Mouse (Mus musculus) mouse embryonic stem cell (cell line): Measurements from ENCODE around the gene Plcb1.

Source experiments
- in situ Hi-C, 2 experiments: fragments of 300-500 bp; cut with MboI; formaldehyde crosslinking; loops; 1 replicate in 1 of 2; 3 replicates in 1 of 2; pipeline ENCODE4 v1.14.3; 2019 to 2020; ENCODE audit warnings: low sequenced_read_pairs in 2 of 2, low pct_unique_long_range_greater_than_20kb in 1 of 2, mixed read lengths in 1 of 2; ENCODE audit not compliant: unreplicated experiment in 1 of 2

Plcb1 gene

GRCm38 (mm10) chr2:134827778-134828487 lies 42.1 kb downstream of the Plcb1 start:
- in situ Hi-C loops, result no loop called here

GRCm38 (mm10) chr2:134831861-134832260 lies 46.0 kb downstream of the Plcb1 start:
- in situ Hi-C loops, result no loop called here

GRCm38 (mm10) chr2:134836097-134836496 lies 50.2 kb downstream of the Plcb1 start:
- in situ Hi-C loops, result no loop called here

- in situ Hi-C loops, result no loop called here
Observed at GRCm38 (mm10) chr2:134838185-134838584, 52.3 kb downstream of the Plcb1 start.

GRCm38 (mm10) chr2:134838888-134839287 lies 53.0 kb downstream of the Plcb1 start:
- in situ Hi-C loops, result no loop called here

GRCm38 (mm10) chr2:134842883-134843282 lies 57.0 kb downstream of the Plcb1 start:
- in situ Hi-C loops, result no loop called here

GRCm38 (mm10) chr2:134844391-134845238 lies 58.7 kb downstream of the Plcb1 start:
- in situ Hi-C loops, result no loop called here

- in situ Hi-C loops, result no loop called here
Observed at GRCm38 (mm10) chr2:134845239-134845738, 59.4 kb downstream of the Plcb1 start.

GRCm38 (mm10) chr2:134846555-134846954 lies 60.7 kb downstream of the Plcb1 start:
- in situ Hi-C loops, result no loop called here

GRCm38 (mm10) chr2:134851189-134852171 lies 65.6 kb downstream of the Plcb1 start:
- in situ Hi-C loops, result no loop called here

GRCm38 (mm10) chr2:134856239-134856638 lies 70.4 kb downstream of the Plcb1 start:
- in situ Hi-C loops, result no loop called here

GRCm38 (mm10) chr2:134856691-134857090 lies 70.8 kb downstream of the Plcb1 start:
- in situ Hi-C loops, result no loop called here

GRCm38 (mm10) chr2:134864985-134865645 lies 79.2 kb downstream of the Plcb1 start:
- in situ Hi-C loops, result no loop called here

GRCm38 (mm10) chr2:134867381-134867780 lies 81.5 kb downstream of the Plcb1 start:
- in situ Hi-C loops, result no loop called here

- in situ Hi-C loops, result no loop called here
Observed at GRCm38 (mm10) chr2:134871692-134872489, 86.0 kb downstream of the Plcb1 start.

GRCm38 (mm10) chr2:134872490-134872781 lies 86.6 kb downstream of the Plcb1 start:
- in situ Hi-C loops, result no loop called here

GRCm38 (mm10) chr2:134877148-134877547 lies 91.3 kb downstream of the Plcb1 start:
- in situ Hi-C loops, result no loop called here
